Mouse (Mus musculus): ENCODE data around the gene Cilp.

DNA sequence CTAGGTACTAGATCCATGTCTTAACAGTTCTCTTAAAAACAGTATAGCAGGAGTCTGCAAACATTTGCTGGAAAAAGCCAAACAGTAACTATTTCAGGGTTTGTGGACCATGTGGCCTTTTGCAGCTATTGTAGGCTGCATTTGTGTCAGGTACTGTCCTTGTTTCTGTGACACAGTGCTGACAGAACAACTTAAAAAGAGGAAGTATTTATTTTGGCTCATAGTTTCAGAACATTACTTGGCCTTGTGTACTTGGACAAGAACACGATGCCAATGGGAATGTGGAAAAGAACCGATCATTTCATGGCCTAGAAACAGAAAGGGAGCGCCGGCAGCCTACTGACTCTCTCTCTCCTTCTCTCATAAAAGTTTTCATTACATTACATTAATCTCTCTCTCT is 38.6 kb downstream of the Cilp start:
- TF ChIP-seq TAL1 (IDR thresholded peaks at IDR 0.05; ENCODE audit: low read length) = no peak
- no peak for TF ChIP-seq GATA1 (IDR thresholded peaks at IDR 0.05; ENCODE audit: low read length)
